Mouse (Mus musculus): ENCODE measurements at regions not wholly inside any gene's neighbourhood (a gene's known extent, or its start where the extent isn't known, plus 50 kb on each side); places are given as distances from the start of the nearest gene placed in this dataset.

- Histone ChIP-seq H3K79me2 (ENCODE audit: control insufficient read depth, insufficient read depth) (no peaks in the 10 kb centered on the region), H3K4me3 (no peak overlapping the region), H3K27me3 (ENCODE audit: control insufficient read depth, insufficient read depth, insufficient read length) (no peaks in the 10 kb centered on the region), H3K4me2 (ENCODE audit: low read depth) (no peak overlapping the region), H3ac (ENCODE audit: control insufficient read depth, insufficient read length) (no peak overlapping the region), H3K36me3 (ENCODE audit: control insufficient read depth, insufficient read depth) (no peaks in the 10 kb centered on the region)
- TF ChIP-seq SRF (IDR thresholded peaks at IDR 0.05; ENCODE audit: control insufficient read depth, insufficient read length, low read depth) (no peak), MYOD1 (IDR thresholded peaks at IDR 0.05; ENCODE audit: control insufficient read depth in 1 of 3, insufficient read length in 2 of 3, low read depth in 2 of 3) (no peak), REST (IDR thresholded peaks at IDR 0.05; ENCODE audit: insufficient read depth, insufficient read length) (no peak), E2F4 (IDR thresholded peaks at IDR 0.05; ENCODE audit: insufficient read depth) (no peak), TCF12 (IDR thresholded peaks at IDR 0.05; ENCODE audit: insufficient read depth, poor library complexity, severe bottlenecking) (no peak), CEBPB (IDR thresholded peaks at IDR 0.05; ENCODE audit: insufficient read depth, poor library complexity, severe bottlenecking) (no peak)
These were observed 73.9 kb upstream of the Tenm2 start for GRCm38 (mm10) chr11:37309691-37310090.

- H3K4me2 ChIP-seq (ENCODE audit: low read depth): no peak overlapping the region
- no peaks in the 10 kb centered on the region for H3K36me3 ChIP-seq (ENCODE audit: control insufficient read depth, insufficient read depth)
- H3K79me2 ChIP-seq (ENCODE audit: control insufficient read depth, insufficient read depth): no peaks in the 10 kb centered on the region
- TF ChIP-seq CEBPB (IDR thresholded peaks at IDR 0.05; ENCODE audit: insufficient read depth, poor library complexity, severe bottlenecking): no peak
- no peak for TF ChIP-seq MYOD1 (IDR thresholded peaks at IDR 0.05; ENCODE audit: control insufficient read depth in 1 of 3, insufficient read length in 2 of 3, low read depth in 2 of 3)
- no peak for TF ChIP-seq TCF12 (IDR thresholded peaks at IDR 0.05; ENCODE audit: insufficient read depth, poor library complexity, severe bottlenecking)
- TF ChIP-seq MYOG (IDR thresholded peaks at IDR 0.05; ENCODE audit: control insufficient read depth in 1 of 3, insufficient read depth in 1 of 3, insufficient read length in 2 of 3, low read depth in 2 of 3): no peak
- TF ChIP-seq POLR2AphosphoS2 (IDR thresholded peaks at IDR 0.05; ENCODE audit: insufficient read length, low read depth): no peak
- TF ChIP-seq SRF (IDR thresholded peaks at IDR 0.05; ENCODE audit: control insufficient read depth, insufficient read length, low read depth): no peak
- H3K4me3 ChIP-seq: no peak overlapping the region
- no peak overlapping the region for H3ac ChIP-seq (ENCODE audit: control insufficient read depth, insufficient read length)
- H3K27me3 ChIP-seq (ENCODE audit: control insufficient read depth, insufficient read depth, insufficient read length): no peaks in the 10 kb centered on the region
These were observed 70.9 kb upstream of the Tenm2 start for GRCm38 (mm10) chr11:37306656-37307055.
